Mouse (Mus musculus) heart, adult 2 months (tissue): ENCODE results near the gene Ly6g6f.

Source experiments
- CTCF ChIP-seq: fragments of 200-600 bp; IDR thresholded peaks from 2 replicates; pipeline ENCODE4 v1.8.1; 2022; ENCODE audit warnings: antibody characterized with exemption, mild to moderate bottlenecking, moderate library complexity
- EP300 ChIP-seq: fragments of 200-500 bp; IDR thresholded peaks from 2 replicates; pipeline ENCODE4 v1.6.1; 2011; ENCODE audit warnings: low read depth, low read length, control low read depth; ENCODE audit not compliant: insufficient read depth
- POLR2A ChIP-seq: fragments of 200-500 bp; IDR thresholded peaks from 2 replicates; pipeline ENCODE4 v1.6.1; 2011; ENCODE audit warnings: mild to moderate bottlenecking, low read depth, low read length, control low read depth; ENCODE audit not compliant: insufficient read depth

DNA sequence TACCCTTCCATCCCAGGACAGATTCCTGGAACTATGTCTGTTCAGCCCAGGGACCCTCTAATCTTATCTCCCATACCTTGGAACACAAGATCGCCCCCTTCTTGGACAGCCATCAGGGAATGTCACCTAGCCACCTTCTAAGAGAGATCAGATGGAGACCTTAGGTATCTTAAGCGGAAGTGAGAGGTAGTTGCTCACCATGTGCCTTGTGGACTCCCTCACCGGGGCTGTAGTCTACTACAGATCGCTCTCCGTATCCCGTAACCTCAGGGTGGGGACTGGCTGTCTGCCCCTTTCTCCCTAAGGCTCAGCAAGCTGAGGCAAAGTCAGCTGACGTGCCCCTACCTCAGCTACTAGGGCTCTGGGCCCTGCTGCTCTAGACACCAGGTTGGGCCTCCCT is 18.7 kb upstream of the Ly6g6f start:
- TF ChIP-seq POLR2A: no peak
- no peak for TF ChIP-seq EP300
- TF ChIP-seq CTCF: no peak
